Mouse (Mus musculus): ENCODE results near the gene Olfr618.

DNA sequence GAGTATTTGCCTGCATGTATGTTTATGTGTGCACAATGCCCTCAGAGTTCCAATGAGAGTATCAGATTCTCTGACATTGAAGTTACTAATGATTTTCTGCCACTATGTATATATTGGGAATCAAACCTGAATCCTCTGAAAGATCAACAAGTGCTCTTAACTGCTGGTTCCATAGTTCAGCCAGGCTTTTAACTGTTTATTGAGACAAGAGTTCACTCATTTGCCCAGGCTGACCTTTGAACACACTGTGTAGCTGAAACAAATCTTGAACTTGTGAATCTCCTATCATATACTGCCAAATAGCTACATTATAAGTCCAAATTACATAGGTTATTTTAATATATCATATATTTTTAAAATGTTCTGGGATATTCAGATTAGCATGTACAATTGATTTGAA lies 46.9 kb downstream of the Olfr618 start:
- no peak for TF ChIP-seq ZC3H11A (IDR thresholded peaks at IDR 0.05; ENCODE audit: borderline replicate concordance, low read depth, low read length)
- TF ChIP-seq CHD2 (IDR thresholded peaks at IDR 0.05; ENCODE audit: low read depth, low read length): no peak
- no peak for TF ChIP-seq ZNF384 (IDR thresholded peaks at IDR 0.05; ENCODE audit: low read depth, low read length)
- TF ChIP-seq HCFC1 (IDR thresholded peaks at IDR 0.05; ENCODE audit: borderline replicate concordance, insufficient read depth, low read length): no peak
- no peak for TF ChIP-seq MAFK (IDR thresholded peaks at IDR 0.05; ENCODE audit: insufficient read depth, low read depth, low read length)

All from ES-E14 (cell line).